Mouse (Mus musculus) stomach, postnatal 0 days (tissue): ENCODE measurements around the gene Rexo2.

Experiments used
- CTCF ChIP-seq: IDR thresholded peaks from 2 replicates; pipeline ENCODE4 v1.5.1; 2016; ENCODE audit warnings: antibody characterized with exemption, low read depth, mild to moderate bottlenecking, moderate library complexity
- EP300 ChIP-seq: optimal IDR thresholded peaks from 2 replicates; pipeline ENCODE3; 2016; ENCODE audit warnings: antibody characterized with exemption

- TF ChIP-seq CTCF (no peak), EP300 (no peak)
Measured at GRCm38 (mm10) chr9:48427176-48427575, 53.2 kb downstream of the Rexo2 start.
